Mouse (Mus musculus) thymus, adult 2 months (tissue): ENCODE data around the gene Hes1.

Experiments used
- CTCF ChIP-seq: fragments of 200-500 bp; IDR thresholded peaks from 2 replicates; pipeline ENCODE4 v1.5.1; 2012; ENCODE audit warnings: mild to moderate bottlenecking, control low read depth, low read length, moderate library complexity, borderline replicate concordance; ENCODE audit not compliant: control insufficient read depth, poor library complexity, insufficient read depth; ENCODE audit errors: extremely low read depth
- POLR2A ChIP-seq: fragments of 200-500 bp; IDR thresholded peaks from 2 replicates; pipeline ENCODE4 v1.6.1; 2012; ENCODE audit warnings: mild to moderate bottlenecking, low read length, control low read depth, moderate library complexity; ENCODE audit not compliant: control insufficient read depth, poor library complexity, insufficient read depth; ENCODE audit errors: extremely low read depth

DNA sequence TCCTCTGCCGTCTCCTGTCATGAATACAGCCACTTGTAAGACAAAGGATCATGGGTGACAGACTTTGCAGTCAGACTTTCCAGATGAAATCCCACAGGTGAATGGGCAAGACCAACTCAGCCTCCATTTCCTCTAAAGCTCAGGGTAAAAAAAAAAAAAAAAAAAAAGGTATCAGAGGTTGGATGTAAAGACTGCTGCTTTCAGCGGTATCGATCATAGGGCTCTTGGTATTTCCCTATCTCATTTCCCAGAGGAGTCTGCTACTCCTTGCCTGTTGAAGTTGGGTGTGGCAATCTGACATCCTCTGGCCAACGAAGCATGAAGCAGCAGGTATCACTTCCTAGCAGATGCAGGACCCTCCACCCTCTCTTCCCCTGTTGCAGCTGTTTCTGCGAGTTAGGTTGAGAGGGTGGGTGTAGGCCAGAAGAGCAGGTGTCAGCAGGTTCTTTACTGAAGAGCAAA is 29.2 kb upstream of the Hes1 start:
- TF ChIP-seq CTCF (no peak), POLR2A (no peak)
